Mouse (Mus musculus) stomach, postnatal 0 days (tissue): ENCODE measurements around the gene Trim16. TPM values are rescaled to one million over a fixed set of nuclear protein-coding genes. Genes with fewer than 3 reads are reported as not detected.

Source experiments
- ATAC-seq: fragments of 200-750 bp; cut with Nextera tagmentation; 2 replicates; pipeline ENCODE4 v1.8.0; 2017; ENCODE audit not compliant: low FRiP score, low TSS enrichment
- DNase-seq: peaks from one replicate; pipeline ENCODE4 v3.0.0-alpha.2; 2016; ENCODE audit warnings: low spot score
- H3K27ac ChIP-seq: fragments of 300-500 bp; sonication (generic); replicated peaks from 2 replicates; pipeline ENCODE4 v1.5.1; 2014; ENCODE audit warnings: mild to moderate bottlenecking, control low read depth
- H3K27me3 ChIP-seq: fragments of 300-500 bp; sonication (generic); 2 replicates; pipeline ENCODE4 v1.6.1; 2014; ENCODE audit warnings: low read length; ENCODE audit not compliant: control insufficient read depth, insufficient read depth
- H3K36me3 ChIP-seq: fragments of 300-500 bp; sonication (generic); 2 replicates; pipeline ENCODE4 v1.6.1; 2014; ENCODE audit warnings: low read length, mixed read lengths; ENCODE audit not compliant: control insufficient read depth, insufficient read depth
- H3K4me1 ChIP-seq: fragments of 300-500 bp; sonication (generic); replicated peaks from 2 replicates; pipeline ENCODE4 v1.6.1; 2014; ENCODE audit warnings: antibody characterized with exemption; ENCODE audit not compliant: control insufficient read depth, insufficient read depth
- H3K4me2 ChIP-seq: fragments of 300-500 bp; sonication (generic); replicated peaks from 2 replicates; pipeline ENCODE4 v1.6.1; 2014; ENCODE audit warnings: low read depth, mild to moderate bottlenecking, control low read depth, moderate library complexity
- H3K4me3 ChIP-seq: fragments of 300-500 bp; sonication (generic); 2 replicates; pipeline ENCODE4 v1.5.1; 2014; ENCODE audit warnings: low read depth, low read length, control low read depth
- H3K9ac ChIP-seq: fragments of 300-500 bp; sonication (generic); 2 replicates; pipeline ENCODE4 v1.6.1; 2014; ENCODE audit warnings: mild to moderate bottlenecking, low read length, control low read depth, mixed read lengths
- H3K9me3 ChIP-seq: fragments of 300-500 bp; sonication (generic); 2 replicates; pipeline ENCODE4 v1.6.1; 2016; ENCODE audit warnings: low read length; ENCODE audit not compliant: control insufficient read depth
- CTCF ChIP-seq: IDR thresholded peaks from 2 replicates; pipeline ENCODE4 v1.5.1; 2016; ENCODE audit warnings: antibody characterized with exemption, low read depth, mild to moderate bottlenecking, moderate library complexity
- EP300 ChIP-seq: optimal IDR thresholded peaks from 2 replicates; pipeline ENCODE3; 2016; ENCODE audit warnings: antibody characterized with exemption
- WGBS: fragments of 180-500 bp; shearing (Covaris S2); extraction: QIAGEN DNeasy Blood & Tissue Kit; methylation state at CpG from one replicate; pipeline ENCODE4 v1.1.7; 2014; 5-methylcytosine and 5-hydroxymethylcytosine counted together
- polyA plus RNA-seq: library from polyadenylated mRNA; unstranded; fragments of >200 nt; fragmentation: Nextera tagmentation; extraction: Ambion mirVana; gene quantifications from 2 replicates; pipeline ENCODE4 v1.2.1, GENCODE M21; 2015

The Trim16 gene
- polyA plus RNA-seq, 1 experiment from 2014 or later, result 23.4 TPM

DNA sequence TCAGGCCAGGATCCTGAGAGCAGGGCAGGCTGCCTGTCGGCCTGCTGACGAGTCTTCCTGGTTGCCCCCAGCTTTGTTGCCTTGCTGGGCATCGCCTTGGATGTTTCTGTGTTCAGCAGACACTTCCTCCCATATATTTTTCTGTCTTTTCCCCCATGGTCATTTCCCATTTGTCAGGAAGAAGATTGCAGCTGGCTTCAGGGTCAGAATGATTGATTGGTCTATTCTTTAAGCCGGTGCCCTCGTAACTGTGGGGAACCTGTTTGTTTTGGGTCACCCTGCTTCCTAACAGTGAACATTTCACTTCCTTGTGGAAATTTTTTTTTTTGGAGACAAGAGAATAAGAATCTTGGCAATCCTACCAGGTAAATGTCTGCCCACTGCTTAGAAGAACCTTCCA, 65.3 kb downstream of the Trim16 start:
- Histone ChIP-seq H3K4me3 (no peak overlapping the region), H3K9ac (no peak overlapping the region), H3K27me3 (no peaks in the 10 kb centered on the region), H3K4me1 (no peaks in the 10 kb centered on the region), H3K36me3 (no peaks in the 10 kb centered on the region; the same call in none of the 2 replicates), H3K9me3 (no peaks in the 10 kb centered on the region), H3K4me2 (no peak overlapping the region), H3K27ac (no peak overlapping the region)
- no peak for TF ChIP-seq CTCF
- TF ChIP-seq EP300, result no peak
- 69% methylated on average over 5 of the region's 5 CpGs for WGBS
- no peak for ATAC-seq
- no peak for DNase-seq

DNA sequence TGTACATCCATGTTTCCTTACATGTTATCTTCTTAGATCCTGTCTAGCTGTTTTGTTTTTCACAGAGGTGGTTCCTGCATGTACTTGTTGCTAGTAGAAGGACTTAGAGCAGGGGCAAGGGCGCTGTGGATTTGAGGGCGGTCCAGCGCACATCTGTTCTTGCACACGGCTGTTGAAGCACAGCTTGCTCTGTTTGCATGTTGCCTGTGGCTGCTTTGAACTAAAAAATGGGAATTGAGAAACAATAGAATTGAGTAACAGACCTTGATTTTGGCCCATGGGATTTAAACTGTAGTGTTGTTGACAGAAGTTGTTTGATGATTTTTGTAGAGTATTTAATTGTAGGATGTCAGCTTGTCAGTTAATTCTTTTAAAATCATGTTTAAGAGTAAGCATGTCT, 70.8 kb downstream of the Trim16 start:
- WGBS, result 81% methylated on average over 4 of the region's 4 CpGs
- no peak overlapping the region for H3K4me3 ChIP-seq
- H3K4me1 ChIP-seq, result no peaks in the 10 kb centered on the region
- H3K9ac ChIP-seq, result no peak overlapping the region
- H3K27me3 ChIP-seq, result no peaks in the 10 kb centered on the region
- H3K36me3 ChIP-seq, result no peaks in the 10 kb centered on the region; the same call in 1 of the 2 replicates
- ATAC-seq (no peak), DNase-seq (no peak)
- no peak overlapping the region for H3K27ac ChIP-seq
- H3K4me2 ChIP-seq, result no peak overlapping the region
- no peak for TF ChIP-seq EP300
- no peaks in the 10 kb centered on the region for H3K9me3 ChIP-seq

DNA sequence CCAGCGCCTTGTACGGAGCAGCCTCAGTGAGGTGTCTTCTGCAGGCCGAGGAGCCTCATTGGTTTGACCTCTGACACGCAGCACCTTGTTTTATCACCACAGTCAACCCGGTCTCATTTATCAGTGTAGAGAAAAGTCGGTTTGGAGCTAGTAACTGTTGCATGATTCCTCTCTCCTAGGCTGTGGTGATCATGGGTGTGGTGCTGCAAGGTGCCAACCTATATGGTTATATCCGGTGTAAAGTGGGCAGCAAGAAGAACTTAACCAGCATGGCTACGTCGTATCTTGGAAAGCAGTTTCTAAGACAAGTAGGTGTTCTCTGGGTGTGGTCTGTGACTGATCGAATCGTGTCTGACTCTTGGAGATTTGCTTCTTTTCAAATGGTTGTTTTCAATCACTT, 71.7 kb downstream of the Trim16 start:
- 90% methylated on average over 11 of the region's 11 CpGs for WGBS
- DNase-seq, result no peak
- no peaks in the 10 kb centered on the region for H3K9me3 ChIP-seq
- H3K4me3 ChIP-seq, result no peak overlapping the region
- H3K27me3 ChIP-seq, result no peaks in the 10 kb centered on the region
- H3K4me1 ChIP-seq, result no peaks in the 10 kb centered on the region
- TF ChIP-seq CTCF (no peak), EP300 (no peak)
- H3K9ac ChIP-seq, result no peak overlapping the region
- H3K4me2 ChIP-seq, result no peak overlapping the region
- no peak overlapping the region for H3K27ac ChIP-seq
- no peak for ATAC-seq
- peaks cover 3% of the 10 kb centered on the region; the same call in 1 of the 2 replicates for H3K36me3 ChIP-seq

Other genes with a start within 250 kb of the Trim16 start
- 9.6 and 11.0 TPM in 2 replicates for gene Trpv2, start 245.7 kb upstream of the Trim16 start, polyA plus RNA-seq
- gene Lrrc75a, start 171.7 kb upstream of the Trim16 start, polyA plus RNA-seq, result 7.3 and 8.4 TPM in 2 replicates
- 30.2 and 35.9 TPM in 2 replicates for gene Mmgt2, start 171.6 kb upstream of the Trim16 start, polyA plus RNA-seq
- gene Zfp287, start 88.3 kb upstream of the Trim16 start, polyA plus RNA-seq, result 2.5 and 2.6 TPM in 2 replicates
- gene Gm10428, start 67.1 kb upstream of the Trim16 start, polyA plus RNA-seq, result not detected in 2 replicates
- 4.6 and 5.5 TPM in 2 replicates for gene Zfp286, start 30.8 kb upstream of the Trim16 start, polyA plus RNA-seq
- gene Fbxw10, start 26.8 kb downstream of the Trim16 start, polyA plus RNA-seq, result 0.47 TPM in 2 replicates
- gene Tvp23b, start 59.2 kb downstream of the Trim16 start, polyA plus RNA-seq, result 67.2 and 71.1 TPM in 2 replicates
- gene Cdrt4, start 131.0 kb downstream of the Trim16 start, polyA plus RNA-seq, result 0.15 TPM in 1 of 2 replicates, not detected in the other
- gene Tekt3, start 241.4 kb downstream of the Trim16 start, polyA plus RNA-seq, result not detected in 2 replicates